24 mouse cellular contexts compared by ENCODE assay signal in the genomic region with DNA sequence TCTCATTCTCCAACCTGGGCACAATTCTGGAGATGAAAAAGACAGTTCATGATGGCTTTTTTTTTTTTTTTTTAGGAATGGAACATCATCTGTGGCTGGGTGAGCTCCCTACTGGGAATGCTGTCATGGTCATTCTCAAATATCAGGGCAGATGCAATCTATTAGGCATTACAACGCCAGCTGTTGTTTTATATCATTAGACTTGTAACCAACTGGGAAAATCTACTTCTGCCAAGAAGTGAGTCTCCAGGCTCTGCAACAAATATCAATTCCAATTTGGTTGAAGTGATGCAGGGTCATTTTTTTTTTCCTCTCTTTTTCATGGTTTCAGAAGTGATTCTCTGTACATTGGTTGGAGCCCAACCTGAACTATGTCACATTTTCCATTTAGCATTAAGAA.
DNase-seq lines count a peak whose midpoint lies in the region; ATAC-seq and TF ChIP-seq lines count a peak whose summit lies in the region.
"Had no signal": no experiment of that assay in that cellular context is flagged by ENCODE, and none has a peak within 500 bp of the region (broad histone marks: within the 10 kb centered on the region; RNA-seq: fewer than 3 reads in every experiment).

No protein-coding gene starts in this region.

- no peaks in the 10 kb centered on the region for H3K79me2 ChIP-seq in myocyte (ENCODE audit: control insufficient read depth, insufficient read depth)

- H3K4me3 ChIP-seq in hindbrain, embryonic 16.5 days (ENCODE audit: low read length) = no peak overlapping the region
- no peak overlapping the region for H3K4me3 ChIP-seq in hindbrain, embryonic 14.5 days (replicated peaks; ENCODE audit: low read length)
- H3K4me3 ChIP-seq in myocyte = no peak overlapping the region
- H3K4me3 ChIP-seq: forebrain, embryonic 10.5 days; heart, embryonic 12.5 days; hindbrain, embryonic 10.5 days; limb, embryonic 12.5 days; liver, embryonic 13.5 days; midbrain, embryonic 12.5 days; neural tube, embryonic 13.5 days had no signal

- H3K27ac ChIP-seq in hindbrain, embryonic 16.5 days (ENCODE audit: low read depth, low read length) = no peak overlapping the region
- no peak overlapping the region for H3K27ac ChIP-seq in hindbrain, embryonic 14.5 days
- H3K27ac ChIP-seq: forebrain, embryonic 10.5 days; hindbrain, embryonic 10.5 days; limb, embryonic 12.5 days; liver, embryonic 13.5 days; midbrain, embryonic 12.5 days; neural tube, embryonic 13.5 days had no signal

- no peaks in the 10 kb centered on the region for H3K9me3 ChIP-seq in hindbrain, embryonic 16.5 days (ENCODE audit: control insufficient read depth, low read length)
- no peaks in the 10 kb centered on the region for H3K9me3 ChIP-seq in hindbrain, embryonic 14.5 days (ENCODE audit: control insufficient read depth, low read length)
- H3K9me3 ChIP-seq: forebrain, embryonic 10.5 days; heart, embryonic 12.5 days; hindbrain, embryonic 10.5 days; limb, embryonic 12.5 days; liver, embryonic 13.5 days; midbrain, embryonic 12.5 days; neural tube, embryonic 13.5 days had no signal

- WGBS in hindbrain, embryonic 16.5 days = 63% methylated on average over 1 of the region's 1 CpGs
- 61% methylated on average over 1 of the region's 1 CpGs for WGBS in hindbrain, embryonic 14.5 days

- no peaks in the 10 kb centered on the region for H3K4me1 ChIP-seq in hindbrain, embryonic 16.5 days (ENCODE audit: control insufficient read depth, insufficient read depth, low read depth, low read length)
- H3K4me1 ChIP-seq in hindbrain, embryonic 14.5 days (replicated peaks; ENCODE audit: control insufficient read depth, insufficient read depth, low read length) = no peaks in the 10 kb centered on the region
- H3K4me1 ChIP-seq: forebrain, embryonic 10.5 days; heart, embryonic 12.5 days; hindbrain, embryonic 10.5 days; limb, embryonic 12.5 days; liver, embryonic 13.5 days; midbrain, embryonic 12.5 days; neural tube, embryonic 13.5 days had no signal

- no peaks in the 10 kb centered on the region for H3K27me3 ChIP-seq in hindbrain, embryonic 16.5 days (replicated peaks; ENCODE audit: control insufficient read depth, insufficient read depth, low read length)
- no peaks in the 10 kb centered on the region for H3K27me3 ChIP-seq in hindbrain, embryonic 14.5 days (ENCODE audit: control insufficient read depth, insufficient read depth, low read length)
- H3K27me3 ChIP-seq in myocyte (ENCODE audit: control insufficient read depth, insufficient read depth, insufficient read length) = no peaks in the 10 kb centered on the region
- H3K27me3 ChIP-seq: heart, embryonic 12.5 days; limb, embryonic 12.5 days; liver, embryonic 13.5 days; midbrain, embryonic 12.5 days; neural tube, embryonic 13.5 days had no signal

- no peak overlapping the region for H3K9ac ChIP-seq in hindbrain, embryonic 16.5 days (ENCODE audit: low read depth, low read length)
- H3K9ac ChIP-seq in hindbrain, embryonic 14.5 days = no peak overlapping the region
- H3K9ac ChIP-seq: heart, embryonic 12.5 days; limb, embryonic 12.5 days; liver, embryonic 13.5 days; midbrain, embryonic 12.5 days; neural tube, embryonic 13.5 days had no signal

- no peak overlapping the region for H3ac ChIP-seq in myocyte (ENCODE audit: control insufficient read depth, insufficient read length)

- no peak overlapping the region for H3K4me2 ChIP-seq in hindbrain, embryonic 16.5 days (ENCODE audit: low read length)
- H3K4me2 ChIP-seq in hindbrain, embryonic 14.5 days (replicated peaks) = no peak overlapping the region
- H3K4me2 ChIP-seq in myocyte (ENCODE audit: low read depth) = peak overlapping the region; percentile 82
- H3K4me2 ChIP-seq: heart, embryonic 12.5 days; limb, embryonic 12.5 days; liver, embryonic 13.5 days; midbrain, embryonic 12.5 days; neural tube, embryonic 13.5 days had no signal

- H3K36me3 ChIP-seq in hindbrain, embryonic 16.5 days (ENCODE audit: control insufficient read depth, insufficient read depth, low read length) = no peaks in the 10 kb centered on the region
- no peaks in the 10 kb centered on the region for H3K36me3 ChIP-seq in hindbrain, embryonic 14.5 days (replicated peaks; ENCODE audit: control insufficient read depth, insufficient read depth)
- no peaks in the 10 kb centered on the region for H3K36me3 ChIP-seq in myocyte (ENCODE audit: control insufficient read depth, insufficient read depth)
- H3K36me3 ChIP-seq: forebrain, embryonic 10.5 days; heart, embryonic 12.5 days; hindbrain, embryonic 10.5 days; limb, embryonic 12.5 days; liver, embryonic 13.5 days; midbrain, embryonic 12.5 days; neural tube, embryonic 13.5 days had no signal

- TF ChIP-seq POLR2A in myocyte (IDR thresholded peaks at IDR 0.05; ENCODE audit: insufficient read length, low read depth) = no peak

- ATAC-seq in hindbrain, embryonic 16.5 days = peak; percentile 58
- no peak for ATAC-seq in hindbrain, embryonic 14.5 days (ENCODE audit: low FRiP score)
- ATAC-seq: CD4-positive, CD25-positive, alpha-beta regulatory T cell, adult 4 months; forebrain, embryonic 16.5 days had no signal

- DNase-seq in cerebellum, postnatal 10 days = peak; percentile 15 to 16
- DNase-seq in cerebellum, adult 11 months = no peak
- no peak for DNase-seq in hindbrain, embryonic 14.5 days (ENCODE audit: low spot score)
- peak; percentile 4 for DNase-seq in brain, adult 2 months (ENCODE audit: low read depth, low spot score)
- DNase-seq in embryo, embryonic 11 days = no peak
- DNase-seq: adrenal gland, postnatal 25 days; cerebellum, adult 11-12 months; cerebellum, postnatal 14 days; heart, postnatal 10 days; kidney, adult 2 months; kidney, postnatal 10 days; liver, embryonic 13.5 days; lung, adult 2 months; thymus, postnatal 25 days had no signal

TF ChIP-seq in myocyte, 11 proteins besides CTCF, POLR2A, EP300 and RAD21:
- TF ChIP-seq MYOD1 (IDR thresholded peaks at IDR 0.05; ENCODE audit: control insufficient read depth in 1 of 3, insufficient read length in 2 of 3, low read depth in 2 of 3) (peak; percentile 71 to 78 (median 74)), TCF12 (IDR thresholded peaks at IDR 0.05; ENCODE audit: insufficient read depth, poor library complexity, severe bottlenecking) (peak; percentile 27), MAX (IDR thresholded peaks at IDR 0.05; ENCODE audit: low read depth) (no peak), MYOG (IDR thresholded peaks at IDR 0.05; ENCODE audit: control insufficient read depth in 1 of 3, insufficient read depth in 1 of 3, insufficient read length in 2 of 3, low read depth in 2 of 3) (peak in 1 of 3 experiments; percentile 41), CEBPB (IDR thresholded peaks at IDR 0.05; ENCODE audit: insufficient read depth, poor library complexity, severe bottlenecking) (0 out of 2 replicates have a peak, but pooled peaks have one; percentile 42), E2F4 (IDR thresholded peaks at IDR 0.05; ENCODE audit: insufficient read depth) (no peak), TCF3 (IDR thresholded peaks at IDR 0.05; ENCODE audit: insufficient read length, low read depth) (peak; percentile 17)

Comparison
In these comparisons a context has a peak if more than half of its experiments do, and no peak if none do; other contexts are left out.
1. DNase-seq: peak in cerebellum, postnatal 10 days (2 of 2) and brain, adult 2 months (single experiment); none in cerebellum, adult 11 months (single experiment), hindbrain, embryonic 14.5 days (single experiment) and embryo, embryonic 11 days (single experiment).